Mouse (Mus musculus): ENCODE measurements around the gene Klc1.

GRCm38 (mm10) chr12:111759176-111760061, 770 bp downstream of the Klc1 start:
- no peak for TF ChIP-seq CTCF (IDR thresholded peaks at IDR 0.05; ENCODE audit: low read depth, low read length)
- TF ChIP-seq POLR2A (IDR thresholded peaks at IDR 0.05; ENCODE audit: borderline replicate concordance, low read depth, low read length): no peak

All from bone marrow macrophage, adult 2 months (primary cell).